Mouse (Mus musculus) ovary, postnatal 14 days (tissue): ENCODE measurements at regions not wholly inside any gene's neighbourhood (a gene's known extent, or its start where the extent isn't known, plus 50 kb on each side); places are given as distances from the start of the nearest gene placed in this dataset.

Experiments
- DNase-seq: peaks from one replicate; pipeline ENCODE4 v3.0.0; 2022; ENCODE audit warnings: low spot score

DNA sequence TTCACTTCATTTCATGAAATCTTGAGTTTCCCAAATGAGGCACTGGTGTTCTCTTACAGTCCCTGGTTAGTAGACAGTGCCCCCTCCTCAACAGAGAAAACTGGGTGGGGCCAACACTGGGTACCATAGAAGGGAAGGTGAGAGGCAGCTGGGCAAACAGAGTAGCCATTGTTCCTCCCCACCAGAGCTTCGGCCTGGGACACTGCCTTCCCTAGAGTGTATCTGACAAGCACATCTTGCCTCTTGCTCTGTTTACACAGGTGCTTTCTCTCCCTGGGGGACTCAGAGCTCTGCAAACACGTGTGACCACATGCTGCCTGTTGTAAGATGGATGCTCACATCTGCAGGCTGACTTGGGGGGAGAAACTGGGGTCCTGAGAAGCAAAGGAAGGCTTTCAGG is 100.8 kb upstream of the Tnp1 start:
- no peak for DNase-seq

DNA sequence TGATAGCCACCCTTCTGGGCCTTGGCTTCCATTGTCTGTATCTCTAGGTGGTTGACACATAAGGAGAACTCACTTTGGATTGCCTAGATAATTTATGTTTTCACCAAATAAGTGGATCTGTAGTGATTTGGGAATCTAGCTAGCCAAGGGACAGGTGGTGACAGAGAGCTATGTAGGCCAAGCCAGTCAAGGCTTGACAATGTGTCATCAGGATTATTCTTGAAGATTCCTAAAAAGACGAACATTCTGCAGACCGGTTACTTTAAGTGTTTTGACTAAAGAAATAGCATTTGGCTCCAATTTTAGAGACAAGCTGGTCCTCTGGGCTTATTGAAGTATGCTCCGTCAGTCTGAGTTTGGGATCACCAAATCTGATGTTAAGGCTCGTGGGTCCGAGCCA is 100.1 kb upstream of the Tnp1 start:
- no peak for DNase-seq

- no peak for DNase-seq
Measured at GRCm38 (mm10) chr1:73113137-73113536, 97.4 kb upstream of the Tnp1 start.

DNA sequence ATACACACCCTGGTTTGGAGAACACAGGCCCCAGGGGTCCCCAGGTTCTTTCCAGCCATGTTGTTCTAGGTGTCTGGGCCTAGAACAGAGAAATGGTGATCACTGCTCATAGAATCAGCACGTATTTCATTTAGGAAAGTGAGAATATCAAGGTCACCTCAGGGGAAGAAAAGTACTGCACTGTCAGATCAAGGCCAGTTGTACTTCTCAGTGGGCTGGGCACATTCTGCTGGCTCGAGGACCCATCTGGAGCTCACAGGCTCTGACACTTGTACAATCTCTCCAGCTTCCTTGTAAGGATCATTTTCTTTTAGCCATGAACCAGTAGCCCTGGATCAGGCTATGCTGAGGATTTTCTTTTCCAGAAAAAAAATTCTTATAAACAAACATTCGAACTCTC is 97.0 kb upstream of the Tnp1 start:
- no peak for DNase-seq

DNA sequence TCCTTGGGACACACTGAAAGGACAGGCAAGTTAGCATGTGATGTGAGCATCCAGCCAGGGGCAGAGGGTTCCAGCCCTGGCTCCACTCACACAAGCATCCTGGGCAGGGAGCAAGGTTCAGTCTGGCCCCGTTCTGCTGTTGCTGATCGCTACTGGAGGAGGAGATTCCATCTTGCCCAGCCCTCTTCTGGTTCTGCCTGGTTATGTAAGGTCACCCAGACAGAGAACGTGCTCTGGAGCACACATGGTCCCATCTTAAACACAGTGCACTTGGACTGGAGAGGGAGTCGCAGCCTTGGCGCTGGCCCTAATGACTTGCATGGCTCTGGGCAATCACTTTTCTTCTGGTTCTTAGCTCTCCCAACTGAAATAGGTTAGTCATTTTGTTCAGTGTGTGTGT is 96.2 kb upstream of the Tnp1 start:
- DNase-seq, result no peak

GRCm38 (mm10) chr1:73105856-73106463 is 90.3 kb upstream of the Tnp1 start:
- DNase-seq, result no peak

GRCm38 (mm10) chr1:73097645-73098440 is 82.1 kb upstream of the Tnp1 start:
- no peak for DNase-seq

DNA sequence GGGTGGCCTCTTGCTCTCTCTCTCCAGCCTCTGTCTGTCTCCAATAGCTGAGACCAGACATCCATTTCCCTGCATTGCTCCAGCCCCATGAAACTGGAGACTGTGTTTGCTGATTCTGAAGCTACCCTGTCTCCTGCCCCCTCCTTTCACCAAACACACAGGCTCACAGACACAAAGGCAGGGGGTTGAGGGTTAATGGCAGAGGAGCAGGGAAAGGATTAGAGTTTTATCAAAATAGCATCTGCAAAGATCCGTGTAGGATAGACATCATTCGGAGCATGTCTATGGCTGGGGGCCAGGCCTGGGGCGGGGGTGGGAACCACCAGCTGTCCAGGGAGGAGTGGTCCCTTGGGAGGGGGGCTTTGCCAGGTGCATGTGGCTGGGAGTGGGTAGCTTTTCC is 73.9 kb upstream of the Tnp1 start:
- DNase-seq, result no peak

- no peak for DNase-seq
Measured at GRCm38 (mm10) chr1:73088494-73088893, 72.8 kb upstream of the Tnp1 start.

- DNase-seq, result no peak
Measured at GRCm38 (mm10) chr1:73084946-73085345, 69.2 kb upstream of the Tnp1 start.

DNA sequence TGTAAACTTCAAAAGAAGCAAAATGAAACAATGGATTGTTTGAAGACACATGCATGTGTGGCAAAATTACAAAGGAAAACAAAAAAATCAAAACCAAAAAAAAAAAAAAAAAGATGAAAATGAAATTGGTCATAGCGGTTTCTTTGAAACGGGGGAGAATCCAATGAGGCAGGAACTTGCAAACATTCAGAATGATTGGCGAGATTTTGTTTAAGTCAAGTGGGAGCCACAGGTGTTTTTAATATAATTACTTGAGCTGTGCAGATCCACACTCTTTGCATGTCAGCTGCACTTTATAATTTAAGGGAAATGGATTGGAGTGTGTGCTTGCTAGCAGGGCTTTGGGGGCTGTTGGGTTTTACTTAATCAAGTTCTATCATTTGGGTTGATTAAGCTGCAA is 67.7 kb upstream of the Tnp1 start:
- DNase-seq, result no peak

DNA sequence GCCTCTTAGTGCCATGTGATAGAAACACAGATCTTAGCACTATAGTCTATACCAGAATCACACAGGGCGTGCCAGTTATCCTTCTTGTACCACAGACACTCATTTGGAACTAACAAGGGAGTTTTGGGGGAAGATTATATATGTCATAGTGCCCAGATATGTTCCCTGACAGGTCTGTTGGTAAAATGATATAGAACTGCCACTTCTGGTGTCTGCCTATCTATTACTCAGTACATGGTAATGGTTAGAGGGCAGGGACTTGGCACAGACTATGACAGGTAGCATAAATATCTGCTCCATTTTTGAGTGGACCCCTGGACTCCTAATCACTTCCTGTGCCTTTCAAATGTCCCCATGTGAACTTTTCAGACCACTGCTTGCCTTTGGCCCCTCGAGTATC is 63.8 kb upstream of the Tnp1 start:
- DNase-seq, result no peak

GRCm38 (mm10) chr1:73077156-73077555 is 61.4 kb upstream of the Tnp1 start:
- DNase-seq, result no peak

DNA sequence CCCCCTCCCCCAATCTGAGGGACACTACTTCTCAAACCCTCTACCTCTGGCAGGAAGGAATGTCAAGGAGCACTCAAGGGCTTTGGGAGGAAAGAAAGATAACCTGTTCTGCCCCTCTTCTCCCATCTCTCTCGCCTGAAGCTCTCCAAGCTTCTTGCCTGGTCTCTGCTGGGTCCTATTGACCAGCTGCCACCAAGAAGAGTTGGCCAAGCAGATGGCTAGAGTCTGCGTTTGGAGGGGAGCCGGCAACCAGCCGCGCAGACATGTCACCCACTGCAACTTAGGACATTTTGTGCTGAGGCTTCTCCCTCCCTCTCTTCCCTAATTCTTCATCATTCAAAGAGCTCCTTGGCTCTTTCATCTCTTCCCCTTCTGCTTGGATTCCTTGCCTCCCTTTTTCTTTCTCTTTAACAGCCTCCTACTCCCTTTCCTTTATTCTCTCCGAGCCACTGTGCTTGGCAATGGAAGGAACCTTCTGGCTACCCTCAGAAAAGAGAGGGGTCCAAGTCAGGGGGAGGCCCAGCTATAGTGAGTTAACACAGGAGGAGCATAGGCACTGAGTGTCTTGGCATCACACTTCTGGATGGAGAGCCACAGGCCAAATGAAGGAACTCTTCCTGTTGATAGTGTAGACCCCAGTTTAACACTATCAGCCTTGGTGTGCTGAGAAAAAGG is 60.1 kb upstream of the Tnp1 start:
- DNase-seq, result no peak

DNA sequence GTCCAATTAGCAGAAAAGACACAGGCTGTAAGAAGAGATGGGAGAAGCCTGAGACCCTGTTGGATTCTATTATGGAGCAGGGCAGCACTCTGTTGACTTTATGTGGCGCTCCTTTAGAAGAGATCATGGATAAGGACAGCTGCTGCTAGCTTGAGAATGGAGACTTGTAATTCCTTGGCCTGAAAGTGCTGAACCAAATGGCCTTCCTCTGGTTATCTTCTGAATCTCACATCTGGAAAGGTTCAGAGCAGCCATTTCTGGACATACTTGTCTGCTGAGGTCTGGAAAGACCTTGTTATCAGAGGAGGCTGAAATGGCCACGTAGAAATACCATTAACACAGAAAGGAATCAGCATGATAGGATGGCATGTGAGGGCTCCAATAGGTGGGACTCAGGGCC is 59.5 kb upstream of the Tnp1 start:
- DNase-seq, result no peak

GRCm38 (mm10) chr1:73074525-73074924 is 58.8 kb upstream of the Tnp1 start:
- DNase-seq, result no peak

- no peak for DNase-seq
Measured at GRCm38 (mm10) chr1:73072237-73072904, 56.7 kb upstream of the Tnp1 start.

DNA sequence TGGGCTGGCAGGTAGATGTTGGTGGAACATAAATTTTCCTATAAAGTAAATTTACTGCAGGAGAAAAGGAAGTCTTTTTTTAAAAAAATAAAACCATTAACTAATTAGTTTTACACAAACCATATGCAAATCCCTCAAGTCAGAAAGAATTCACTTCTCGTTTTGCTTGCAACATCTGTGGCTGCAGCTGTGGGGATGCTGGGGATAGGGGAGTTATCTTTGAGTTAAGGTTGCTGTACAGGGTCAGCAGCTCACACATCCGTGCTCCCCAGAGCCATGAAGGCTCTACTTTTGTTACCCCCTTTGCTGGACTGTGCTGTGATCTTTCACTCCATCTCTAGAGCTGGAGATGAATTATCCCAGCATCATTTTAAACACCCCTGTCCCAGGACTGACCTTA is 54.4 kb upstream of the Tnp1 start:
- no peak for DNase-seq
